Mouse (Mus musculus): ENCODE results near the gene Serpina3f.

- TF ChIP-seq CTCF (IDR thresholded peaks at IDR 0.05; ENCODE audit: low read depth, low read length) (no peak), GATA1 (IDR thresholded peaks at IDR 0.05; ENCODE audit: borderline replicate concordance, low read length) (no peak), TAL1 (conservative IDR thresholded peaks at IDR 0.05; ENCODE audit: low read depth, low read length) (no peak)
These were observed 477 bp upstream of the Serpina3f start for GRCm38 (mm10) chr12:104213689-104214444.

Data from G1E (cell line).